Mouse (Mus musculus) right cerebral cortex, postnatal 10 days (tissue): Measurements from ENCODE around the gene Nek6.

Source experiments
- DNase-seq, 2 experiments: peaks; one replicate each; pipeline ENCODE4 v3.0.0; 2021; ENCODE audit warnings: low spot score in 2 of 2

Nek6 gene

DNA sequence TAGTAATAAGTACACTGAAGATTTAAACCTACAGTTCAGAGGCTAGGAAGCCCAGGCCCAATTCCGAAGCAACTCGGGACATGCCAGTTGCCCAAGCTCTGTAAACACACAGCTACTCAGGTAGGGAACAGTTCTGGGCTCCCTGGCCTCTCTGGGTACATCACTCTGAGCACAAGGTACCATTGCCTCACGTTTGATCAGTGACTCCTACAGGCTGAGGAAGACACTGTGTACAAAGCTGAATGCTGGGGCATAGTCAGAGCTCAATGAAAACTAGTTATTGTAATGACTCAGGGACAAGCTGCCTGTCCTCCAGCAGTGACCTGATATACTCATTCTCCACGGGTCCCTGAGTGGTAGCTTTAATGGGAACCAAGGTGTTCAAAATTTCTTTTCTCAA, 109.6 kb downstream of the Nek6 start:
- no peak for DNase-seq

DNA sequence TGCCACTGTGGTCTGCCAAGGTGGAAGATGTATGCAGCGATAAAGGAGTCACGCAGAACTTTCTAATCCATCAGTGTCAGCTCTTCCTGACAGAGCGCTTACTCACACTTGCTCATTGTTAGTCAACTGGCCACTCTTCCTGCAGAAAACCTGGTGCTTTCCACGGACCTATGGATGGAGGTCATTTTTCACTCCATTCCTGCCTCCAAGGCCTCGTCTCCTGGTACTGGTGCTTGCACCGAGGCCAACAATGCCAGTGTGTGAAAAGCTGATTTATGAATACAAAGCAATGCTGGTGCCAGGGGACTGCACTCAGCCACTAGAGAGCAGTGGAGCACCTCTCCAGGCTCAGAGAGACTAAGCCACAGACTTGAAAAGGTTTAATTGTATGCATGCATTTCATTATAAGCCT, 110.2 kb downstream of the Nek6 start:
- peak; percentile 66 to 67 for DNase-seq

DNA sequence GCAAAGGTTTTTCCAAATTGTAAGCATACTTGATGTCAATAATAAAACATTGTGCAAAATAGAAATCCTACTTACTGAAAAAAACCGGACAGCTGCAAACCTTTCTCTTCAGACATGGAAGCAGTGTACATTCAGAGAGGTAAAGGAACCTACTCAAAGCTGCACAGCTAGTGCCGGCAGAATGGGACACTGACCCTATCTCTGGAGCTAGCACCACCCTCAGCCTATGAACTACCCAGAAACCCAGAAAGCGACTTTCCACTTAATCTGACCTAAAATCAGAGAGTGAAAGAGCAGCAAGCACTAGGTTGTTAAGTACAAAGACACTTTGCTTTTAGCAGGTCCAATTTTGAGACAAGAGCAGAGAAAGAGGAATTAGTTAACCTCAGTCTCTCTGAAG, 112.0 kb downstream of the Nek6 start:
- no peak for DNase-seq

DNA sequence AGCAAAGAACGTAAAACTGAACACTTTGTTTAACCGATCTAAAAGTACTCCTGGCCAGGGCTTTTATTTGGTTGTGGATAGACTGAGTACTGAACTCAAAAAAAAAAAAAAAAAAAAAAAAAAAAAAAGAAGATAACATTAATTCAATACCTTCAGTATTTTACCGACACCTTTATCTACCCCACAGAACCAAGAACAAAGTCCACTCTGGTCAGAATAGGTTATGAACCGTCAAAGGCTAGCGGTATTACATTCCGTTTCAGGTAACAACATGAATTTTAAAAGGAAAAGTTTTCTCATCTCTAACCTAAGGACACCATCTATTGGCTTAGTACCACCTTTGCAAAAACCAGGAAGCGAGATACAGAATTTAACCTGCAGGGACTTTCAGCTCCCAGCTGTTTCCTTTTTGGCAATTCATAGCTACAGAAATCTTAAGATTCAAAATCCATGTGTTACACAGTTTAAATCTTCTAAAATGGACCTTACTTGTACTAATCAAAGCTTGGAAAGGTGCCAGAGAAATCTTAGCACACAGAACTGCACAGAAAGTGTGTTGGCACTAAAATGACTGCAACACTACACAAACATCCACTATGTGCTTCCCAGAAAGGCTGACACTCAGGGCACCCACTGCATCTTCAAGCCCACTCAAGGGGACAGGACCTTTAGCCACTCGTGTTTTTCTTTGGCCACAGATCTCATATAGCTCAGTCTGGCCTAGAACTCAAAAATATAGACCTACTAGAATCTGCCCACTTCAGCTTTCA, 112.6 kb downstream of the Nek6 start:
- no peak for DNase-seq

DNA sequence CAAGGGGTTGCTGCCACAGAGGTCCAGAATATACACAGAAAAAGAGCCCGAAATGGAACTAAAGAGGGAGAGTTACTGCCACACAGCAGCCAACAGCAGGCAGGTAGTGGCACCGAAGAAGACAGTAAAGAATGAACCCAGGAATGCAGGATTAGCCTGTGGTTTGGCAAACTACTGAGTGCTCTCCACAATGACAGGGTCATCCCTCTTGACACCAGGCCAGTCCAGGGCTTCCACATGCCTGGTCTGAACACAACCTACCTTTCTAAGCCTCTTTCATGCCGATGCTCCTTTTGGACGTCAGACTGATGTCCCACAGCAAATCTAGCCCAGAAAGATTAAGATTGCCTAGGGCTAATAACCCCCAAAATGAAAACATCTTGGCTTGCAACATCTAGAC, 117.4 kb downstream of the Nek6 start:
- DNase-seq, result no peak

DNA sequence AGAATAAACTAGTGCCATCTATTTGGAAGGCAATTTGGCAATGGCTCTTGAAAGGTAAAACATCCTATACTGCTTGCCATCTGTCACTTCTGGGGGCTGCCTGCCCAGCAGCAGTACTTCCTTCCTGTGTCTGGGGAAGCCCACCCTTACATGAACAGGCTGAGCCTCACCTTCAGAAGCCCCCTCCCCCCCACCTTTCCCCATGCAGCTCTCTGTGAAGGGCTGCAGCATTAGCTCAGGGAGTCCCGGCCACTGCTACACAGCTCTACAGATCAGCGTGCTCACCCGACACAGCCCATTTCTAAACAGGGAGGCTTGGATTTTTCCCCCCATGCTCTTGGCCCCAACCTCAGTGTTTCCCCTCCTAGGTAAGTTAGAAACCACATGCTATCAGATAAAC, 118.0 kb downstream of the Nek6 start:
- no peak for DNase-seq

DNA sequence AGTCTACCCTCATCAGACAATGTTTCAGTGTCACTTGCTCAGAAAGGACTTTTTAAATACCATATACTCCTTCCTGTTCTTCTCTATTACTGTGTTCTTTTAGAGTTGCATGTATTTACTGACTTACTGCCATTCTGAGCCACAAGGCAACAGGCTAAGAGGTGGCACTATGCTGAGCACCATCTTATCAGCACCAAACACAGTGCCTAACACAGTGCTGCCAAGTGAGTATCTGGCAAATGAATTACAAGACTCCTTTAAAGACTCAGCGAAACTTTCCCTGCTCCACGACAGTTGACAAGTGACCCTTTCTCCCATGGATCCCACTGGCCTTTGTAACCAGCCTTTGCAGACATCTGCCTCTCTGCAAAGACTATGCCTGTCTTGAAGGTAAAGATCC, 119.1 kb downstream of the Nek6 start:
- DNase-seq, result no peak

DNA sequence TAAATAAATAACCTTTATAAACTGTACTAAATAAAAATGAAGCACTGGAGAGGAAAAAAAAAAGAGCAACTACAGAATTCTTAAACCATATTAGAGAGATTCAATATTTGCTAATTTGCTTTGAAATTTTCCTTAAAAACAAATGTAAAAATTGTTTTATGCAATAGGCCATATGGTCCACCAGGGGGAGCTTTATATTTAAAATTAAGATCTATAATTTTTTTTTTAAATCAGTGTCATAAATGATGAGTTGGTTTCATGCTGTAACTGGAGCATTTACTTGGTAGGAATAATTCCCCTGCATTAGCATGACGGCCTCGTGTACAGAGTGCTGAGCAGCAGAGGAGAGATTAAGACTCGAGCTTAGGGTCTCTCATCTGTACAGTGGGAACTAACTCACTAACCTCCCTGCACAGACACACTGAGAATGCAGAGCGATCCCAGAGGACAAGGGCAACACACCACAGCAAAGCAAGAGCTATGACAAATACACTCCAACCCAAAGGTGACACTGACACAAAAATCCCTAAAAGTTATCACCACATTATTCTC, 126.3 kb downstream of the Nek6 start:
- DNase-seq, result no peak

DNA sequence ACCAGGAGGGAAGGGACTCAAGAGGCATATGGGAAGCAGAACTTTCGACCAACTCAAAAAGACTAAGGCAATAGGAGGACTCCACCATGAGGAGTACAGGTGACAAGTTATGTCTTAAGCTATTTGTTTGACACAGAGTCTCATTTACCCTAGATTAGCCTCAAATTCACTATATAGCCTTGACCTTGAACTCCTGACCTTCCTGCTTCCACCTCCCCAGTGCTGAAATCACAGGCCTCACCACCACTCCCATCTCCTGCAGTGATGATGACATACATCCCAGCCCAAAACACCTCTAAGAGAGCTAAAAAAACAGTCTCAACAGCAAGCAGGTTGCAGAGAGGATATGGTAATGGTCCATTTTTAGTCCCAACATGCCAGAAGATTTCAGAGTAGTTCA, 130.3 kb downstream of the Nek6 start:
- no peak for DNase-seq

DNA sequence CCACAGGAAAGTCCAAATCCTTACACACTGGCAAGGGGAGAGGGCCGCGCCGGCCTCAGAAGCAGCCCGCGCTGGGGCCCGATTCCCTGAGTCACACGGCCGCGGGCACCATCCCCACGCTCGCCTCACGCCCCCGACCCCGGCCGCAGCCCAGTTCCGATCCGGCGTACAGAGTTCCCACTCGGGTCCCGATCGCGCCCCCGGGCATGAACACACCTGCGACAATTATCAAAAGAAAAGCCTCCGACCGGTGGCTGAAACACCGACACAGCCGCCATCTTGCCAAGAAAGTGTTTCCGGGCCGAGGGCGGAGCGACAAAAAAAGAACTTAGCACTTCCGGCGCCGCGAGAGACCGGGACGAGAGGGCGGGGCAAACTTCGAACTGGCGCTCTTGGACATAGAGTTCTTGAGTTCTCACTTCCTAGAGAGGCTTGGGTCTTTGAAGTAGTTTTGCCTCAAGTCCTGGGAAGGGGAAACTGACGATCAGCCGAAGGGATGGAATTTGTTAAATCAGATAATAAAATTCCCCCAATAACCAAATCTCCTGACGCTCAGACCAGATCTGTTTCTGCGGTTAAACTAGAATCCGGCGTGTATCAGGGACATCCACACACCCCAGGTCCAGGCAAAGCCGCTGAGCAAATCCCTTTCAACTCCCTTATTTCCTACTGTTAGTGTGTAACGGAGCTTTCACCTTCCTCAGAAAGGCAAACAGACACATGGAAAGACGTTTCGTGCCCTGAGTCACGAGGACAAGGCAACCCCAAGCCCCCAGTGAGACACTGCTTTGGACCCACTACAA, 132.4 kb downstream of the Nek6 start, which contains the start of gene Psmb7:
TSS of gene Psmb7 (minus strand) at position 463 of the 803 bp plus-strand sequence.
- DNase-seq, result peak; percentile 94
